Mouse (Mus musculus) lung, postnatal 0 days (tissue): Measurements from ENCODE around the gene Sema7a.

Experiments
- CTCF ChIP-seq: IDR thresholded peaks from 2 replicates; pipeline ENCODE4 v1.5.1; 2016; ENCODE audit warnings: antibody characterized with exemption, mild to moderate bottlenecking
- EP300 ChIP-seq: IDR thresholded peaks from 2 replicates; pipeline ENCODE4 v1.6.1; 2016; ENCODE audit warnings: antibody characterized with exemption, mild to moderate bottlenecking, control low read depth

DNA sequence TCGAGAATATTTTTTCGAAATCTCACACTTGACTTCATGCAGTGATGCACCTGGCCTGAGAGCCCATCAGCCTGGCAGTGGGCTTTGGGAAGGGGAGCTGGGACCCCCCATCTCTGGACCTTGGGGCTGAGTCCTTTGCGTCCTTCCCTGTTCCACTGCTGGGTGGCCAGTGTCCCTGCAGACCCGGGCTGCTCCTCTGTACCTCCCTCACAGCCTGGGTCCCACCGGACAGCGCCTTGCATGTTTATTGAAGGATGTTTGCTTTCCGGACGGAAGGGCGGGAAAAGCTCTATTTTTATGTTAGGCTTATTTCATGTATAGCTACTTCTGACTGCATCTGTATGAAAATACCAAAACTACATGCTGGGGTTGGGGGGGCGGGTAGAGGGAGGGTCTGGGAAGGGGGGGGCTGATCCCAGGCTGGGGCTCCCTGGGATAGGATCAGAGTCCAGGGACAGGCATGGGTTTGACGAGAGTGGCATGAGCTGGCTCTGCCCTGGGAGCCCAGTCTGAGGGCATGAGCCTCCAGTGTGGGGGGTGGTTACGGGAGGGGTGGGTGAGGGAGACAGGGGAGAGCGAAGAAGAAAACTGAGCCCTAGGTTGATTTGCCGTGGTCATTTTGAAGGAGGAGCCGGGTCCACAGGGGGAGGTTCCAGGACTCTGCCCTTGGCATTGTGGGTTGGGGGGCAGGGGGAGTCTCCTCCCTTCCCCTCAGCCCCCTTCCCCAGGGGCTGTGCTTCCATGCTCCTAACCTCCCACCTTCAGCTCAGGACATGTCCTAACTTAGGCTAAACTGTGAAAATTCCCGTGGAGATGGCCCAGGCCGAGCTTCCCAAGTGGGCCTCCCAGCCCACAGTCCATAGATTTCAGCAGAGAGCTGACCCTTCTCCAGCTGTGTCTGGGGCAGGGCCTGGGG lies 22.2 kb downstream of the Sema7a start:
- TF ChIP-seq CTCF = peak; percentile 7; the same call in 1 of the 2 replicates
- TF ChIP-seq EP300 = peak; percentile 76
